Mouse (Mus musculus): ENCODE measurements at regions not wholly inside any gene's neighbourhood (a gene's known extent, or its start where the extent isn't known, plus 50 kb on each side); places are given as distances from the start of the nearest gene placed in this dataset.
A peak's percentile ranks its signal among the peaks of the same experiment; 100 is the strongest.

DNA sequence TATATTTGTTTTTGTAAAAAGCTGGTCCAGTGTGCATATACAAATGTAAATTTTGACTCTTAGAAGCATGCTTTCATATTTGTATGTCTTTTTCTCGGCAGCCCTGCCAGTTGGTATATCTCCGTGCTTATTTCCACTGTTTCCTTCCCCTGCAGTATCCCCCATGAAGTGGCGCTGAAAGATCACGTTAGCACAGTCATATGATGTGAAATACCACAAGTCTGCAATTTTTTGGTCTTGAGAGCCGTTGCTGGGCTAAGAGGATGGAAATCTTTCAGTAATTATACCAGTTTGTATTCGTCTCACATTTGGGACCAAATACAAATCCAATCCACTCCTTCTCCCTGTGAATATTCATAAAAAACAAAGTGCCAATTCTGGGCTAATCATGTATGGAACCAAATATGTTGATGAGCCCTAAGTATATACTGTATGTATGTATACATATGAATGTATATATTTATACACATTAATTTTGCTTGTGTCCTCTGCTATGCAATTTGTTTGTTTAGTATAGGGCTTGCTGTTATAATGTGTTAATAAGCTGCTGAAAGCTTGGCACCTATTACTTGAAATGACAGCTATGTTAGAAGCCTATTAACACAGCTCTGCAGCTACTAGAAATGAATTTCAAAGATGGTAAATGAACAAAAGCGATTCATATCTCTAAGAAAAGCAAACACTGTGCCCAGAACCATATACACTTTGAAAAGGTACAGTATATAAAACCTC is 283.8 kb upstream of the Dph6 start:
- no peak for DNase-seq
- intact Hi-C loops (cut with DNase I): no loop called here

DNA sequence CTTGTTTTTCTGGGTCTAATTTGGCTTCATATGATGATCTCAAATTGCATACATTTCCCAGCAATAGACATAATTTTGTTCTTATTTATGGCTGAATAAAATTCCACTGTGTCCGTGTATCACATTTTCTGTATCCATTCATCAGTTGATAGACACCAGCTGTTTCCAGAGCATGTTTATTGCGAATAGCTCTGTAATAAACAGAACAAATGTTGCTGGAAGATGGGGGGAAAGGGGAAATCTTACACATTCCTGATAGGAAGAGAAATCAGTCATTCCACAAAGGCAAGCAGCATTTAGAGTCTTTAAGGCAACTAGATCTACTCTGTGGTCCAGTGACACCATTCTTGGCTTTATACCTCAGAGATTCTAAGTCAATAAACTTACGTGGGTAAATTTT is 311.3 kb upstream of the Dph6 start:
- intact Hi-C loops (cut with DNase I): no loop called here
- no peak for DNase-seq

DNA sequence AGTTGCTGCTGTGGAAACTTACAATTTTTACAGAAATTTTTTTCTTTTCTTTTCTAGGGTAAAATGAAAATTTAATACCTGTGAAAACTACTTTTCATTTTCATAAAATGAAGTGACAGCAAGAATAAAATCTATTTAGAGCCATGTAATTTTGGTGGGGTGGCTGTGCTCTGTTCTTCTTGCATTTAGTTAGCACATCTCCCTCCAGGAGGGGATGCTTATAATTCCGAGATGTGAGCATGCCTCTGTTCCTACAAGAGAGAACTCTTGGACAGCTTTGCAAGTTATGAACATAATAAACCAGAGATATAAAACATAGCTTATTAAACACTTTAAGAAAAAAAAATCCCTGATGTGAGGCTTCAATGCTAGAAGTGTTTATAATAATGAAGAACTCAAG is 313.9 kb upstream of the Dph6 start:
- intact Hi-C loops (cut with DNase I): no loop called here
- DNase-seq: no peak

DNA sequence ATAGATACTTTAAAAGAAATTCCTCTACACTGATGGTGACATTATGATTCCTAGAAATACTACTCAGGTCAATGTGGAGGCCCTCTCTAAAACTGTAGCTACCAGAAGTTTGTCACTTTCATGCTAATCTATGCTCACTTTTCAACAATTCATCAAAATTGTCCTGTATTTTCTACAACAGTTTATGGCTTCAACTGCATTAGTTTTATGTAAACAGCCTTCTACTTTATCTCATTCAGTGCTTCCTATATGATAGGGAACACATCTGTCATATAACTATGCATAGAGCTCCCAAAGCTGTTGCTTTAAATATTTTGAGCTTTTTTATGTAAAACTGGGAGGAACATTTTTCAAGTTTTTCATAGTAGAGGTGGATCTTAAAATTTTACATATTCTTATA is 338.7 kb upstream of the Dph6 start:
- DNase-seq: no peak
- intact Hi-C loops (cut with DNase I): no loop called here

DNA sequence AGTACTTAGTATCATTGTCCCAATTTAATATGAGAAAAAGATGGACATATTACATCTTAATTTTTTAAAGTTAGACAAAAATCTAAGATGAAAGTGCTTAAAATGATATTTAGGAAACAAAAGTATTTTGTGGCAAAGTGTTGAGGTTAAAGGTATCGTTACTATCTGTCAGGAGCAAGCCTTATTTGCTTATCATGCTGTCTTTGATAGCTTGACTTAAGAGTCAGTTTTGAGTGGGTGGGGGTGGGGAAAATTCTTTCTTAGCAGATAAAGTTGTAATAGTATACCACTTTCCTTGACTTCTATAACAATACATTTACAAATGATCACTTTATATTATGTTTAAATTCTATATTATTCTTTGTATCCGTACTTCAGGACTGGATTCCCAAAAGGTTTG is 339.1 kb upstream of the Dph6 start:
- DNase-seq: no peak
- intact Hi-C loops (cut with DNase I): no loop called here

DNA sequence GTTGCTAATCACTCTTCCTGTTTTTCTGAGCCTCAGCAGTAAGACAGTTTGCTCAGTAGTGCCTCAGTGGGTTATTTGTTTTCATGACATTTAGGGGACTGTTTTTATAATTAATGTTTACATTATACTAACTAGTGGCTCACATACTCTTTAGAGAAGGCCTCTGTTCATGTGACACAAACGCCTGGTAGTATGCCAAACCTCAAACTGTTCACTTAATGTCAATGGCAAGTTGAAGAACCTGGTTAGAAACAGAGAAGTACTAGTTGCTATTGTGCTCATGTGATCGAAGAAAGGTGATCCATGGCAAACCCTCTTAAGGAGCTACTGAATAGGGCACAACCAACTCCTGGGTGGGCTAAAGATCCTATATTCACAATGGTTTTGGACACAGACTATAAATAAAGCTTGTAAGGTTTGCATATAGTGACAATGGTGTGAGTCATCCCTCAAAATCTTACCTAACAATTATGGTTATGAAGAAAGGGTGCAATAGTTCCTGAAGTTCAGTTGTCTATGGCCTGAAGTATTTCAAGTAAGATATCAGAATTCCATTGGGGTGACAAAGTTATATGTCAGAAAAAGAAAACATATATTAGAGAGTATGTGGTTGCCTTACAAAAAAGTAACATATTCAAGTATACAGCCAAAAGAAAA is 340.1 kb upstream of the Dph6 start:
- DNase-seq: no peak
- intact Hi-C loops (cut with DNase I): no loop called here

DNA sequence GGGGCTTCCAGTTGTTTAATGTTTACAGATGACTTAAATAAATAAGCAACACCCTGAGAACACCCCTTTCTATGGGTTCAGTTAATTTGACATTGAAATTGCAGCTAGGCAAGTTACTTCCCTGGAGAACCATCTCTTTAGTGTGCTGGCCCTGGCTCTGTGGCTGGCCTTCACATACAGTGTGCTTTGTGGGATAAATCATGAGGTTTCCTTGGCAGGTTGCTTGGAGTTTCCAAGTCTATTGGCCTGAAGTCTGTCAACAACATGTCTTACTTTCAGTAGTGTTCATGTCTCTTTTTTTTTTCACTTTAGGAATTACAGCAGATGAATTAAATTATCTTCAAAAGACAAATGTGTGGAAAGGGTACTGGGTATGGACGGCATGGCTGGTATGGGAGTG is 359.2 kb upstream of the Dph6 start:
- no peak for DNase-seq
- intact Hi-C loops (cut with DNase I): no loop called here

DNA sequence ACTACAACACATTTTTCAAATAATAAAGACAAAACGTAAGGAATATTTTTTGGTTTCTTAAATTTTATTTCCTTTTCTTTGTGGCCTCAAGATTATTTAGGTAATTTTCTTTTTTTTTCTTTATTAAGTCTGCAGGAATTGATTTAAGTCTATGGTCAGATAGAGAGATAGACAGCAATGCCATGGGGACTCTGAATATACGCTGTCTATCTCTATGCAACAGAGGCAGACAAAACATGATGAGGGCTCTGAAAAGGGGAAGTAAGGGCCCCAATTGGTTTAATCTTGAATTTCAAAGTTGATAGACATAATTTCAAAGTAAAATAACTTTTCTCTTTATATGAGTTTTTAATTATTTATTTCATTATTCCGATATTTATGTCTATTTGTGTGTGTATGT is 372.0 kb upstream of the Dph6 start:
- DNase-seq: no peak
- intact Hi-C loops (cut with DNase I): no loop called here

DNA sequence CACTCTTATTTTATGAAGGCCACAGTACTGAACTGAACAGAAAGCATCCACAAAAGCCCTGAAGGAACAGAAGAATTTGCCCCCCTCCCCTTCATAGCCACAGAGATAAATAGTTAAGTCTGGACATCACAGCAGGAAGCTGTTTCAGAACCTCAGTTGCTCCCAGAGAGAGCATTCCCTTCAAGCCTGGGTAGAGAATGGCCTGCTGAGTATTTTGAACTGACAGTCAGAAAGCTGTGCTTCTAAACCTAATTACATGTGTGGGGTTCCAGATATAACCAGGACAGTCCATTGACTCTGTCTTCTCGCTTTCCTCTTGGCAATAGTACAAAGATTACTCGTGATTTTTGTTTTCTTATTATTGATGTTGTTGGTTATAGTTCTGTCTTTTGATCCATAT is 376.4 kb upstream of the Dph6 start:
- DNase-seq: no peak
- intact Hi-C loops (cut with DNase I): no loop called here

DNA sequence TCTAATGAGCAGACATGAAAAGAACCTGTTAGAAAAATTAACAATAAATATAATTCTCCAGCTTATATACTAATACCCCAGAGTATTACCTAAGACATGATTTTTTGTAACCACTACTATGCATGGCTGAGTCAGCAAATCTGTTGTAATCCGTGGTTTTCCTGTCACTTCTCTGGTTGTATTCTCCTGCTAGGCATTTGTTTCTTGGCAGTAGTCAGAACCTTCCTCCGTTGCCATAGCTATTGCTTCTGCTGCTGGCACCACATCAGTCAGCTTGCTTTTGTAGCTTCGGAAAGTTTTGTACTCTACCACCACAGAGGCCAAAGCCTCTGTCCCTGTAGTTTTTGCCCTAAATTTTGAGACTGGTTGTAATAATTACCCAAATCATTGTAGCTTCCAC is 381.4 kb upstream of the Dph6 start:
- DNase-seq: peak; percentile 24
- intact Hi-C loops (cut with DNase I): no loop called here

DNA sequence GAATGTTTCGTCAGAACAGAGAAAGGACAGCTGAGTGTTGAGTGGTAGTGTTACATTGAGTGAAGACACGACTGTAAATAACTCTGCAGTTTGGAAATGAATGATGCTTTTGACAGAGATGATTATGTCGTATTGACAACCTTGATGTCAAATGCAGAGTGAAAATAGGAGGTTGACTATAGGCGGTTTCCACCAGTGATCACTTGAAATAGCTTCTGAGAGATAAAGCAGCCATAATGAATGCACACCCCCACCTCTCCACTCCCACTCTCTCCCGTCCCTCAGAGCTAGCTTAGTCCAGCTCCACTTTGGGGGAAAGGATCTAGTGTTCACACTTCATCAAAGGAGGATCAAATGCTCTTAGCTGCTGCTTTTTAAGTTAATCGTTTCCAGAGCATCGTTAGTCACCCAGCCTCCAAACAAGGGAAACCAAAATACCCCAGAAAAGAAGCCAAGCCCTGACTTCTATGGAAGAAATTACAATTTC is 387.6 kb upstream of the Dph6 start:
- DNase-seq: no peak
- intact Hi-C loops (cut with DNase I): no loop called here

DNA sequence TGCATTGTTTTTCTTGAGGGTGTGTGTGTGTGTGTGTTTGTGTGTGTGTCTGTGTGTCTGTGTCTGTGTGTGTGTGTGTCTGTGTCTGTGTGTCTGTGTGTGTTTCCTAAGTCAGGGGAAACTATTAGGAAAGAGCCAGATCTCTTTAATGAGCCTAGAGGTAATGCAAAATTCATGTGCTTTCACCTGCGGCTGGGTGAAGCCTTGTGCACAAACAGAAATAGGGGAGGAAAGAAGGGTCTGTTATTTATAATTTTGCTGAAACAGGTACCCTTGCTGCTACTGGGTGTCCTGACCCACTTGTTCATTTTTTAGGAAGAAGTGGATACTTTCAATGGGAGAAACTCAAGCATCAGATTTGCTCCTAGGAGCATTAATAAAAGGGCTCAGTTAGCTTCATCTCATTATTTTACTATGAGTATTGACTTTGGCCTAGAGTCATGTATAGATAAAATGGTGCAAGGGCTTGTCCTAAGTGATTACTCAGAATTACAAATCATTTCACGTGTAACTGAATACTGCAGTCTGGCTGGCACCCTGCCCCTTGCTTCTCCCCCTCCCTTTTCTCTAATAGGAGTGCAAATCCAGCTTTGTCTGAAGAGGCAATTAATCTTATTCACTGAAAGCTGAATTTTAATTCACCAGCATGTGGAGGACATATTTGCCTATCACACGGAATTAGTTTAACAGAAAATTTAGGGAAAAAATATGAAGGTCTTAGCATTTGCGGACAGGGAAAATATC is 401.7 kb upstream of the Dph6 start:
- intact Hi-C loops (cut with DNase I): no loop called here
- peak; percentile 47 for DNase-seq

DNA sequence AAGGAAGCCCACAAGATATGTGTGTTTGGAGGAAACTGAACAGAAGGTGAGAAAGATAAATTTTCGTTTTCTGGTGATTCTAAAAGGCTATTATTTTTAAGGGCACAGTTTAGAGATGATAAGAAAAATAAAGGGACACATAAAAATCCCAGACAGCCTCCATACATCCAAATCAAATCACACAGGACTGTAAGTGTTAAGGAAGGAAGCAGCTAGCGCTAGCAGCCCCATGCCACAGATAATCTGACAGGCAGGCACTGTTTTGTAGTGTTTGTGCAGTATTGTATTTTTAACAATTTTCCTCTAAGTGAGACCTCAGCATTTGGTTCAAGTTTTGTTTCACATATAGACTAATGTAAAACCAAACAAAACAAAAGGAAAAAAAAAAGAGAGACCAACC is 402.4 kb upstream of the Dph6 start:
- no peak for DNase-seq
- intact Hi-C loops (cut with DNase I): no loop called here

DNA sequence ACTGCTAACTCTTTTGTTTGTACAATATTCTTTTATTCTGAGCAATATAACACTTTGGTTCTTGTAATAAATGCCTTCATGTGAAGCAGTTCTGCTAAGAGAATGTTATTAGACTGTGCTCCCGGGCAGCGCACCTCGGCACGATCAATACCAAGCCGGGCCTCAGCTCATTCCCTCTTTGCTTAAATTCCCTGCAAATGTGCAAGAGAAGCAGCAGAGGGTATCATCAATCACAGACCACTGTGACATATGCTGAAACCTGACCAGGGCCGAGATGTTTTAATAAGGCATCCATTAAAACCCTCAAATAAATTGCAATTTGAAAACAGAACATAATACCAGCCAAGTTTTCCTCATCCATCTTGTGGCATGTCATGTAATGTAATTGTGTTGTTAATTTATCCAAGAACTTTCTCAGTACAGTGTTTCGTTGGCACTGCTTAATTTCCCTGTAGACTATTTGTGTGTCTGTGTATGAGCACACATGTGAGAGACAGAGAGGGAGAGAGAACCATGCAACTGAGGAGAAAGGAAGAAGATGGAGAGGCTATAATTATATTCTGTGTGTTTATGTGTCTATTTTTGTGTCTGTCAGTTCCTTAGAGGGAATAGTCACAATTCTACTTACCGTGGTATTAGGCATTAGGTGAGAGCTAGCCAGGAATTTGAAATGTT is 412.9 kb upstream of the Dph6 start:
- no peak for DNase-seq
- intact Hi-C loops (cut with DNase I): no loop called here

DNA sequence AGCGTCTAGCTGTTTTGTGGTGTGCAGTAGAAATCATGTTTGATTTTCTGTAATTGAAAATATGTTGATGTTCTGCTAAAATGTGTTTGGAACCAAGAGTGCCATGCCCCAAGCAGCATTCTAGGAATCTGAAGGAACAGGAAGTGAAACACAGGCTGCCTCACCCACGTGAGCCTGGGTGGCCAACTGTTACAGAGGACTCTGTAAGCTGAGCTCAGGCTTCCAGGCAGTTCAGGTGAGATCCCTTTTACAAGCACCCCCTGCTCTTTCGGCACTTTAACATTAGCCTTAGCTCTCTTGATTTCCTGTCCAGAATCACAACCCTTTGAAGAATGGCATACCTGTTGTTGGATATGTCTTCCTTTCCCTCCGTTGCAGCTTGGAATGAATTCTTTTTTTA is 414.9 kb upstream of the Dph6 start:
- no peak for DNase-seq
- intact Hi-C loops (cut with DNase I): no loop called here

DNA sequence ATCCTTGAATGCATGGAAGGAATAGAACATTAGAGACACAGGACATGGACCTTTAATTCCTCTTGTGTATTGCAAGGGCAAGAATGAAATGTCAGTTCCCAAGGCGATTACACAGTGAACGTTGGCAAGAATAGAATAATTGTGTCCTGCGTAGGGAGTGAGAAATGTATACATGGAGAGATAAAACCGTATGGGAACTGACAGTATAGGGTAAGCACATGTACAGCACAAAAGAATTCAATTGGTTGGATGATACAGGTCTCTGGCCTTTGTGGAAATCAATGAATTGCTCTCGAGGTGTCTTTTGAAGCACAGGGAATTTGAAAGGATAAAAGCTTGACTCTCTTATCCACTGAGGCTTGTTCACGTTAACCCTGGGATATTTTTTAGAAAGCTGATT is 415.4 kb upstream of the Dph6 start:
- no peak for DNase-seq
- intact Hi-C loops (cut with DNase I): no loop called here

DNA sequence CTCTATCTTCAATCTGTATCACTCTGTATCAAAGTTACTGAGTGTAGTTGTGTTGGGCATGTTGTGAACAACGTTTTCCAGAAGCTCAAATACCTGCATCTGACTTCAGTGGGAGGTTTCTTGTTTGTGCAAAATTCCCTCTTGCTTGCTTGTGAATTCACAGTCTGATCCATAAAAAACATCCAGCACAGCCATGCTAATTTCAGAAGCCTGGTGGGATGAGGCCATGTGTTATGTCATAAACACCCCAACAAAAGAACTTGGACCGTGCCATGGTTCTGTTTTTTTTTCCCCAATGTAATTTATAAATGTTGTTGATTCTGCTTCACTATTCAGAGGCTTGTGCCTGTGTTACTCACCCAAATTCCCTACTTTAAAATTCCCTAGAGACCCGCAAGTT is 415.9 kb upstream of the Dph6 start:
- DNase-seq: no peak
- intact Hi-C loops (cut with DNase I): no loop called here

DNA sequence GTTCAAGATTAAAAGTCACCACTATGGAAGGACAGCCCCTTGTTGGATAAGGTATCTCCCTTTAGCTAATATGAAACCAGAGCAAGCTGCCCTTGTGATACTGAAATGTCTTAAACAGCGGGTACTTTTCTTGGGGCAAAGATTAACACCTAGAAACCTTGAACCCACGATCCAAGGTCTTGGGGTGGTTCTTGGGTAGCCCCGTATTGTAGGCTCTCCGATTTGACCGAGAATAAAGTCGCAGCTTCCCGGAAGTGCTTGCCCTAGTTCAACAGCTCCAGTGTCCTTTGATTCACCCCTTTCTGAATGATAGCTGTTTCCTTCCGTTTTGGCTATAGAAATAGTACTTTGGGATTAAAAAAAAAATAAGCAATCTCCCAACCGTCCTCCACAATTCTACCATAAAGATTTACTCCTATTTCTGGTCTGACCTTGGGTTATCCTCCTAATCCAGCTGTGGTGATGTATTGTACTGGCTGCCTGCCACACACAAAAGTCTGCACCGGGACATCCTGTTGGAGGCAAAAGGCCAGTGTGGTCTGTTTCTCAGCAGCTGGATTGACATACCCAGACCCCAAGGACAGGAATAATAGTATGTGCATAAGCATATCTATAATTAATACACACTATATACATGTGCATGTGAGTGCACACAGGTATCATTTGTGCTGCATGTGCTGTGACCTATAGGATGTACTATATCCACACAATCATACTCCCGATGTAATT is 427.0 kb upstream of the Dph6 start:
- no peak for DNase-seq
- intact Hi-C loops (cut with DNase I): no loop called here

DNA sequence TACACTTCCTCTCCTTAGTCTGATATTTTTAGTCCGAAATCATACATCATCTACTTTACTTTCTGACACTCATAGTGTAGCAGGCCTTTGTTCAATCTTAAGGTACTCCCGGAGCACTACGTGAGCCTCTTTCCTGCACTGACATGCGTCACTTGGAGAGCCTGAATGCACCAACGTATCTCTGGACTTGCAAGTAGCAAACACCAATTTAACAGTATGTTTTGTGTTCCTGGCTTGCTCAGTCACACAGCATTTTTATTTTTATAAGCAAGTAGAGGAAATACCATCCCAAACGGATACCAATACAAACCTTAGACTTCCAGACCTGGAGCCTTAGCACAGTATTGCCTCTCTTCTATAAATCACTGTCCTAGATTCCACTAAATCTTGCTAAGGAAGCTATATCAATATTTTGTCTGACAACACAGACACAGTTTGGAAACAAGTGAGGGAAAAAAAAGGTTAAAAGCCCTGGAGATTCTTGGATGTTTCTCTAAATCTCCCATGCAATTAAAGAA is 427.6 kb upstream of the Dph6 start:
- no peak for DNase-seq
- intact Hi-C loops (cut with DNase I): no loop called here

DNA sequence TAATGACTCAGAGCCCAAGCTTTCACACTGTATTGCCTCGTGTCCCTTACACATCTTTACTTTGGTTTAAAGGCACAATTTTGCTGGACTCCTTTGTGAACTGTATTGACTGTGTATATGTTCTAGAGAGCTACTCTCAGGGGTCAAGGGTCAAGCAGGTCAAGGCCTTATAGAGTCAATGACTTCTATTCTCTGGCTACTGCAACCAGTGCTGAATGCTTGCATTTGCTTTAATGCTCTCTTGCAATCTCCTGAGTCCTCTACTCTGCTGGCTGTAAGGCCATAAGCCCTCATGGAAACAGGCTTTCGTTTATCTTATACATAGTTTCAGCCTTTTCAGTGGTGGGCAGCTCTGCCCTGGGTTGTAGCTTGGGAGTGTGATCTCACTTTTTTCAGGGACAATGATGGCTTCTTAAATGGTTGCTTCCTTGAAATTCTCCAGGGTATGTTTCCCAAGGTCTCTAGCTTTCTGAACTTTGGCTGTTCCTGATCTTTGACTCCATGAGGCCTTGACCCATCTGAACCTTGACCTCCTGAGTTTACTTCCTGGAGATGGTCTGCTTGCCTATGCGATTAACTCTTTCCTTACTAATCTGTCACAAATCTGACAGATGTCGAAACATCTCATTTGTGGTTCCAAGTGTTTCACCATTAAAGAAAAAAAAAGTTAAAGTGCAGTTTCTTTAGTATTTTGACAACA is 433.8 kb upstream of the Dph6 start:
- intact Hi-C loops (cut with DNase I): no loop called here
- no peak for DNase-seq

Measured in left cerebral cortex, postnatal 4 days (tissue).